Mouse (Mus musculus) hindbrain, embryonic 12.5 days (tissue): Measurements from ENCODE around the gene Ankfn1. TPM values are rescaled to one million over a fixed set of nuclear protein-coding genes. Genes with fewer than 3 reads are reported as not detected.

Source experiments
- ATAC-seq: fragments of 200-750 bp; cut with Nextera tagmentation; 2 replicates; pipeline ENCODE4 v1.8.0; 2017; ENCODE audit warnings: moderate TSS enrichment; ENCODE audit not compliant: low FRiP score
- H3K27ac ChIP-seq: fragments of 300-500 bp; sonication (generic); 2 replicates; pipeline ENCODE4 v1.5.1; 2016; ENCODE audit warnings: mild to moderate bottlenecking
- H3K27me3 ChIP-seq: fragments of 300-500 bp; sonication (generic); 2 replicates; pipeline ENCODE4 v1.6.1; 2016; ENCODE audit warnings: mild to moderate bottlenecking
- H3K36me3 ChIP-seq: fragments of 300-500 bp; sonication (generic); 2 replicates; pipeline ENCODE4 v1.6.1; 2016; ENCODE audit warnings: mild to moderate bottlenecking
- H3K4me1 ChIP-seq: fragments of 300-500 bp; sonication (generic); 2 replicates; pipeline ENCODE4 v1.6.1; 2016
- H3K4me2 ChIP-seq: fragments of 300-500 bp; sonication (generic); replicated peaks from 2 replicates; pipeline ENCODE4 v1.6.1; 2016; ENCODE audit warnings: mild to moderate bottlenecking
- H3K4me3 ChIP-seq: fragments of 300-500 bp; sonication (generic); 2 replicates; pipeline ENCODE4 v1.5.1; 2016; ENCODE audit warnings: mild to moderate bottlenecking
- H3K9ac ChIP-seq: fragments of 300-500 bp; sonication (generic); 2 replicates; pipeline ENCODE4 v1.6.1; 2016; ENCODE audit warnings: mild to moderate bottlenecking, moderate library complexity
- H3K9me3 ChIP-seq: fragments of 300-500 bp; sonication (generic); replicated peaks from 2 replicates; pipeline ENCODE4 v1.6.1; 2016; ENCODE audit warnings: mild to moderate bottlenecking
- WGBS: fragments of 180-500 bp; shearing (Covaris S2); methylation state at CpG from one replicate; pipeline ENCODE4 v1.1.7; 2016; 5-methylcytosine and 5-hydroxymethylcytosine counted together
- polyA plus RNA-seq: library from polyadenylated mRNA; unstranded; fragments of >200 nt; fragmentation: Nextera tagmentation; extraction: Ambion mirVana; gene quantifications from 2 replicates; pipeline ENCODE4 v1.2.1, GENCODE M21; 2016

Gene Ankfn1
- polyA plus RNA-seq, 1 experiment from 2014 or later = 2.4 TPM

DNA sequence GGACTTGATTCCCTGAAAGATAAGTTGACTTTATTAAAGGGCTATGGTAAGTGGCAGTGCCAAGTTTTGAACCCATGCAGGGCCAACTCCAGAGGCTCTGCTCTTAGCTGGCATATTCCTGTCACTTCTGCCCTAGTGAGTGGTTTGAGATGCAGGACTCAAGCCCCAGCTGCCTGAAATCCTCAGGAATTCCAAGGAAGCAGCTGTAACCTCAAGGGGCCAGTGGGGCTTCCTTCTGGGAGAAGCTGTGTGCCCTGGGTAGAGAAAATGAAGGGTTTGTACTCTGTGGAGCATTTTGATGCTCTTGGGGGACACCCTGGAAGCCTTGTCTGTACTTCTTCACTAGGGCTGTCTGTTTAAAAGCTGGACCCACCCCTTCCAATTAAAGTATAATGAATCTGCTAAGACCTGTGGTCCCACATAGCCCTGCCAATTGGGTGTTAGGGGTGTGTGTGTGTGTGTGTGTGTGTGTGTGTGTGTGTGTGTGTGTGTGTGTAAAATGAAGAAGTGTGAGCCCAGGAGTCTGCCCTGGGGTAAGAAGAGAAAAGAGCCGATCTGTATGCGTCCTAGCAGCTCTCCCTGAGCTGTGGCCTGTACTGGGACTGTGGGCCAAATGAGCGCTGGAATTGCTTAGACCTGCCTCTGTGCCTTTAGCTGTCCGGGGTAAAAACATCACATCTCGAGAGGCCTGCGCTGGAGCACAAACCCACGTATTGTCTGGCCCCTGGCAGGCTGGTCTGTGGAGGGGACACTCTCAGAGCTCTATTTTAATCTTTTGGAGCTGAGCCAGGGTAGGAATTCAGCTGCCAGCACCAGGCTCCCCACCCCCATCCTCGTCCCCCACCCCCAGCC lies 395.4 kb downstream of the Ankfn1 start:
- Histone ChIP-seq H3K4me1 (peaks cover 22% of the 10 kb centered on the region), H3K4me3 (no peak overlapping the region), H3K9me3 (no peaks in the 10 kb centered on the region), H3K27ac (peak overlapping the region; percentile 80), H3K36me3 (no peaks in the 10 kb centered on the region), H3K4me2 (0 out of 2 replicates have a peak overlapping the region, but pooled peaks have one; percentile 11), H3K27me3 (no peaks in the 10 kb centered on the region), H3K9ac (no peak overlapping the region)
- WGBS = 21% methylated on average over 8 of the region's 8 CpGs
- peak; percentile 94 for ATAC-seq

GRCm38 (mm10) chr11:89370941-89371340 lies 406.5 kb downstream of the Ankfn1 start:
- 75% methylated on average over 14 of the region's 14 CpGs for WGBS
- no peak overlapping the region for H3K4me2 ChIP-seq
- H3K9me3 ChIP-seq = no peaks in the 10 kb centered on the region
- H3K36me3 ChIP-seq = no peaks in the 10 kb centered on the region
- no peaks in the 10 kb centered on the region for H3K27me3 ChIP-seq
- no peak overlapping the region for H3K4me3 ChIP-seq
- H3K27ac ChIP-seq = no peak overlapping the region
- ATAC-seq = no peak
- H3K9ac ChIP-seq = no peak overlapping the region
- H3K4me1 ChIP-seq = peaks cover 4% of the 10 kb centered on the region; the same call in 1 of the 2 replicates

DNA sequence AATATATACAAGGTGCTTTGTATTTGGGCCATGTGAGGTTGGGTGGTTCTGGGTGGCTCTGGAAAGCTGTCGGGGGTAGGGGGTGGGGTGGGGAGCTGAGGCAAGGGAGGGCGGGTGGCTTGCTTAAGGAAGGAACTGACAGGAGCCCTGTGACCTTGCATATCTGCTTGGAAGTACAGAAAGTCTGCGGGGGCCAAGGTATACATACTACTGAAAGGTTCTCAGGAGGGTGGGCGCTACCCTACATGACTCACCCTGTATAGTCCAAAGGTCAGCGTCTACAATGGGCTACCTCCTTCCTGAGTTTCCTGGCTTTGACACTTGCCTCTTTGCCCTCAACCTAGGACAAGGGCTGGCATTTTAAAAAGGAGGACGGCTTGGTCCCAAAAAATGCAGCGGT lies 407.1 kb downstream of the Ankfn1 start:
- Histone ChIP-seq H3K36me3 (no peaks in the 10 kb centered on the region), H3K9me3 (no peaks in the 10 kb centered on the region), H3K4me3 (no peak overlapping the region), H3K9ac (no peak overlapping the region), H3K27me3 (no peaks in the 10 kb centered on the region), H3K27ac (no peak overlapping the region), H3K4me2 (no peak overlapping the region), H3K4me1 (peaks cover 4% of the 10 kb centered on the region; the same call in 1 of the 2 replicates)
- 85% methylated on average over 7 of the region's 7 CpGs for WGBS
- no peak for ATAC-seq

GRCm38 (mm10) chr11:89363981-89364380 lies 413.5 kb downstream of the Ankfn1 start:
- no peaks in the 10 kb centered on the region for H3K9me3 ChIP-seq
- H3K4me1 ChIP-seq = no peaks in the 10 kb centered on the region
- no peak overlapping the region for H3K4me3 ChIP-seq
- no peak overlapping the region for H3K4me2 ChIP-seq
- H3K36me3 ChIP-seq = no peaks in the 10 kb centered on the region
- H3K9ac ChIP-seq = no peak overlapping the region
- WGBS = 87% methylated on average over 3 of the region's 3 CpGs
- no peak overlapping the region for H3K27ac ChIP-seq
- H3K27me3 ChIP-seq = no peaks in the 10 kb centered on the region
- ATAC-seq = no peak

GRCm38 (mm10) chr11:89360895-89361294 lies 416.6 kb downstream of the Ankfn1 start:
- ATAC-seq = no peak

GRCm38 (mm10) chr11:89358546-89358945 lies 418.9 kb downstream of the Ankfn1 start:
- Histone ChIP-seq H3K27ac (no peak overlapping the region), H3K4me1 (peaks cover 17% of the 10 kb centered on the region), H3K9ac (no peak overlapping the region), H3K36me3 (no peaks in the 10 kb centered on the region), H3K27me3 (no peaks in the 10 kb centered on the region), H3K9me3 (no peaks in the 10 kb centered on the region), H3K4me2 (no peak overlapping the region), H3K4me3 (no peak overlapping the region)
- ATAC-seq = no peak
- WGBS = 59% methylated on average over 5 of the region's 5 CpGs

More at GRCm38 (mm10) chr11:89360895-89361294, 416.6 kb downstream of the Ankfn1 start:
- Histone ChIP-seq H3K4me1 (peaks cover 10% of the 10 kb centered on the region), H3K9me3 (no peaks in the 10 kb centered on the region), H3K4me2 (no peak overlapping the region), H3K27ac (no peak overlapping the region), H3K27me3 (no peaks in the 10 kb centered on the region), H3K4me3 (no peak overlapping the region), H3K9ac (no peak overlapping the region), H3K36me3 (no peaks in the 10 kb centered on the region)
- 75% methylated on average over 3 of the region's 3 CpGs for WGBS

GRCm38 (mm10) chr11:89356479-89356878 lies 421.0 kb downstream of the Ankfn1 start:
- H3K9me3 ChIP-seq = no peaks in the 10 kb centered on the region
- no peaks in the 10 kb centered on the region for H3K36me3 ChIP-seq
- H3K9ac ChIP-seq = no peak overlapping the region
- H3K4me2 ChIP-seq = no peak overlapping the region
- peaks cover 17% of the 10 kb centered on the region for H3K4me1 ChIP-seq
- no peak overlapping the region for H3K27ac ChIP-seq
- ATAC-seq = no peak
- H3K27me3 ChIP-seq = no peaks in the 10 kb centered on the region
- H3K4me3 ChIP-seq = no peak overlapping the region
- WGBS = 71% methylated on average over 2 of the region's 2 CpGs

DNA sequence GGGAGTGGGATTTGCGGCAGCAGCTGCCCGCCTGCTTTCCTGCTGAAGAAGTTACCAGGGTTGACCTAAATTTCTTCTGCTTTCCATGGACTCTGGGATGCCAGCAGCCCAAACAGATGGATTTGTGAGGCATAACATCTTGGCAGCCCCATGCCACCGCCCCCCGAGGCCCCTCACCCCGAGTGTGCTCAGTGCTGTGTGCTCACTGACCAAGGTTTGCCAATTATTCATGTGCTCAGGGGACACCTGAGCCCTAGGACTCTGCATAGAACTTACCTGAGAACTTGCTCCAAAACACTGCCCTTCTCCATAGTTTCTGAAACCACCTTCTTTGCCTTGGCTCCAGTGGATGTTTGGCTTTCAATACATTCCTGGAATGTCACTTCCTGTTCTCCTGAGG lies 421.4 kb downstream of the Ankfn1 start:
- WGBS = 41% methylated on average over 5 of the region's 5 CpGs

GRCm38 (mm10) chr11:89340238-89340637 lies 437.2 kb downstream of the Ankfn1 start:
- no peaks in the 10 kb centered on the region for H3K27me3 ChIP-seq
- no peaks in the 10 kb centered on the region for H3K9me3 ChIP-seq
- no peak overlapping the region for H3K9ac ChIP-seq
- H3K27ac ChIP-seq = no peak overlapping the region
- WGBS = 53% methylated on average over 12 of the region's 12 CpGs
- H3K4me2 ChIP-seq = no peak overlapping the region
- H3K4me1 ChIP-seq = 0 out of 2 replicates have a peak, but pooled peaks cover 2% of the 10 kb centered on the region
- ATAC-seq = no peak
- no peak overlapping the region for H3K4me3 ChIP-seq
- H3K36me3 ChIP-seq = no peaks in the 10 kb centered on the region

More for the DNA sequence above, 421.4 kb downstream of the Ankfn1 start:
- no peak overlapping the region for H3K4me2 ChIP-seq
- no peaks in the 10 kb centered on the region for H3K36me3 ChIP-seq
- H3K4me3 ChIP-seq = no peak overlapping the region
- ATAC-seq = no peak
- H3K27ac ChIP-seq = no peak overlapping the region
- H3K9ac ChIP-seq = no peak overlapping the region
- no peaks in the 10 kb centered on the region for H3K27me3 ChIP-seq
- H3K9me3 ChIP-seq = no peaks in the 10 kb centered on the region
- peaks cover 17% of the 10 kb centered on the region for H3K4me1 ChIP-seq

Other genes with a start within 250 kb of the Ankfn1 start
- gene Pctp, start 225.2 kb upstream of the Ankfn1 start, polyA plus RNA-seq = 4.3 and 4.6 TPM in 2 replicates